ENCODE assay signal across 8 mouse cellular contexts in genomic region chr8:128654365-128655099, GRCm38 (mm10). TPM values are rescaled to one million over a fixed set of nuclear protein-coding genes. Genes with fewer than 3 reads are reported as not detected.
DNase-seq lines count a peak whose midpoint lies in the region; ATAC-seq and TF ChIP-seq lines count a peak whose summit lies in the region.

No protein-coding gene starts in this region.

- DNase-seq in ES-CJ7 (ENCODE audit: low read depth, low spot score) = peak; percentile 77
- peak; percentile 76 to 86 for DNase-seq in heart, postnatal 36 days
- peak; percentile 11 for DNase-seq in layer of hippocampus, adult 2 months (ENCODE audit: low spot score in 2 of 2)
- DNase-seq in lung, adult 2 months = peak; percentile 70
- peak; percentile 29 to 31 for DNase-seq in thymus, adult 18-20 months

- H3K27ac ChIP-seq in forebrain, embryonic 16.5 days (ENCODE audit: low read length) = peak overlapping the region; percentile 41; the same call in 1 of the 2 replicates
- H3K27ac ChIP-seq in layer of hippocampus, adult 2 months = peak overlapping the region; percentile 79
- peak overlapping the region; percentile 66 for H3K27ac ChIP-seq in neural tube, embryonic 14.5 days (ENCODE audit: low read depth, low read length)

- 0 out of 2 replicates have a peak, but pooled peaks cover 4% of the 10 kb centered on the region for H3K9me3 ChIP-seq in forebrain, embryonic 16.5 days (ENCODE audit: control insufficient read depth, low read length)
- H3K9me3 ChIP-seq in neural tube, embryonic 14.5 days (ENCODE audit: control insufficient read depth, low read length) = no peaks in the 10 kb centered on the region

- intact Hi-C loops in heart, postnatal 36 days (cut with DNase I) = loop anchor here (1.0 to 5.0 kb wide), 2 partner anchors 31 to 92 kb away; partner anchors contain the start of gene Itgb1

- peaks cover 6% of the 10 kb centered on the region for H3K4me1 ChIP-seq in forebrain, embryonic 16.5 days (replicated peaks; ENCODE audit: control insufficient read depth, insufficient read depth, low read length)
- peaks cover 16% of the 10 kb centered on the region for H3K4me1 ChIP-seq in lung, adult 2 months (ENCODE audit: control insufficient read depth, insufficient read depth, low read length)
- peaks cover 4% of the 10 kb centered on the region; the same call in 1 of the 2 replicates for H3K4me1 ChIP-seq in neural tube, embryonic 14.5 days (ENCODE audit: control insufficient read depth, insufficient read depth, low read length)

- TF ChIP-seq POLR2A in lung, adult 2 months (IDR thresholded peaks at IDR 0.05; ENCODE audit: borderline replicate concordance, extremely low read depth, low read depth, low read length) = peak; percentile 70; the same call in 1 of the 2 replicates

- no peak for TF ChIP-seq CTCF in layer of hippocampus, adult 2 months (conservative IDR thresholded peaks at IDR 0.05)
- no peak for TF ChIP-seq CTCF in lung, adult 2 months (IDR thresholded peaks at IDR 0.05; ENCODE audit: insufficient read depth, low read length)

- peak overlapping the region; percentile 34 for H3K4me3 ChIP-seq in forebrain, embryonic 16.5 days (replicated peaks; ENCODE audit: low read length)
- H3K4me3 ChIP-seq in layer of hippocampus, adult 2 months = peak overlapping the region; percentile 46
- peak overlapping the region; percentile 53 for H3K4me3 ChIP-seq in lung, adult 2 months (replicated peaks; ENCODE audit: extremely low read depth, low read depth, low read length)
- H3K4me3 ChIP-seq in neural tube, embryonic 14.5 days (ENCODE audit: low read depth, low read length) = peak overlapping the region; percentile 25; the same call in 1 of the 2 replicates

- peak; percentile 85 for ATAC-seq in cerebellum, adult (ENCODE audit: insufficient number of reproducible peaks, low FRiP score, low TSS enrichment)
- ATAC-seq in forebrain, embryonic 16.5 days = peak; percentile 81
- ATAC-seq in neural tube, embryonic 14.5 days (ENCODE audit: low read depth) = peak; percentile 90

- peak overlapping the region; percentile 62 for H3K4me2 ChIP-seq in forebrain, embryonic 16.5 days (ENCODE audit: low read length)
- peak overlapping the region; percentile 48 for H3K4me2 ChIP-seq in neural tube, embryonic 14.5 days (ENCODE audit: low read depth, low read length)

- H3K9ac ChIP-seq in forebrain, embryonic 16.5 days (replicated peaks; ENCODE audit: low read depth, low read length) = peak overlapping the region; percentile 46
- no peak overlapping the region for H3K9ac ChIP-seq in neural tube, embryonic 14.5 days (replicated peaks; ENCODE audit: low read depth, low read length)

- H3K27me3 ChIP-seq in forebrain, embryonic 16.5 days (replicated peaks; ENCODE audit: control insufficient read depth, insufficient read depth, low read length) = no peaks in the 10 kb centered on the region
- no peaks in the 10 kb centered on the region for H3K27me3 ChIP-seq in neural tube, embryonic 14.5 days (ENCODE audit: control insufficient read depth, insufficient read depth, low read length)

- WGBS in forebrain, embryonic 16.5 days = 2% methylated on average over 16 of the region's 16 CpGs
- WGBS in lung, adult 2 months = 3% methylated on average over 16 of the region's 16 CpGs
- WGBS in neural tube, embryonic 14.5 days = under 1% methylated on average over 16 of the region's 16 CpGs

- no peaks in the 10 kb centered on the region for H3K36me3 ChIP-seq in forebrain, embryonic 16.5 days (ENCODE audit: control insufficient read depth, insufficient read depth)
- H3K36me3 ChIP-seq in neural tube, embryonic 14.5 days (ENCODE audit: control insufficient read depth, insufficient read depth, low read length) = no peaks in the 10 kb centered on the region

RNA-seq across cellular contexts. Expression of gene Itgb1, which starts 30.9 kb away (rescaled TPM):
- polyA plus RNA-seq in forebrain, embryonic 16.5 days (2015; fragmentation: Nextera tagmentation; extraction: Ambion mirVana) = 85.4 and 109 TPM in 2 replicates
- total RNA-seq in heart, postnatal 36 days (2021) = 100 to 1,000 TPM; 384 to 410 TPM
- 10 to 100 TPM; 36.4 to 36.8 TPM for total RNA-seq in layer of hippocampus, adult 2 months (2021)
- polyA plus RNA-seq in lung, adult 2 months (2012; rRNA removed) = 68.7 and 107 TPM in 2 replicates
- polyA plus RNA-seq in neural tube, embryonic 14.5 days (2014; fragmentation: Nextera tagmentation; extraction: Ambion mirVana) = 69.9 and 128 TPM in 2 replicates

Comparison
In these comparisons a context has a peak if more than half of its experiments do, and no peak if none do; other contexts are left out.
1. Peak in every context shown above with its lines: DNase-seq, ATAC-seq, H3K4me3 ChIP-seq and H3K27ac ChIP-seq.
2. DNase-seq: peak in every context shown above with its lines; median percentile 81 in heart, postnatal 36 days; 77 in ES-CJ7; 70 in lung, adult 2 months; 30 in thymus, adult 18-20 months; 11 in layer of hippocampus, adult 2 months.